28 mouse cellular contexts compared by ENCODE assay signal in genomic region chr2:52518740-52519139, GRCm38 (mm10).
A peak's percentile ranks its signal among the peaks of the same experiment; 100 is the strongest.
DNase-seq lines count a peak whose midpoint lies in the region; ATAC-seq lines count a peak whose summit lies in the region.
"Had no signal": no experiment of that assay in that cellular context is flagged by ENCODE, and none has a peak within 500 bp of the region (broad histone marks: within the 10 kb centered on the region; RNA-seq: fewer than 3 reads in every experiment).

No protein-coding gene starts in this region.

- no peaks in the 10 kb centered on the region for H3K9me3 ChIP-seq in heart, embryonic 12.5 days (replicated peaks)
- H3K9me3 ChIP-seq: heart, embryonic 15.5 days; hindbrain, embryonic 13.5 days; limb, embryonic 13.5 days; liver, embryonic 13.5 days; neural tube, embryonic 15.5 days; stomach, embryonic 15.5 days had no signal

- ATAC-seq in frontal cortex, adult (ENCODE audit: low TSS enrichment) = 0 out of 2 replicates have a peak, but pooled peaks have one; percentile 6
- ATAC-seq in heart, embryonic 12.5 days (ENCODE audit: insufficient number of reproducible peaks, low FRiP score) = no peak
- ATAC-seq: CD4-positive, CD25-positive, alpha-beta regulatory T cell, adult 4 months; forebrain, embryonic 16.5 days; intestine, embryonic 16.5 days; lung, postnatal 0 days had no signal

- H3K27me3 ChIP-seq in heart, embryonic 12.5 days (replicated peaks) = 0 out of 2 replicates have a peak, but pooled peaks cover 4% of the 10 kb centered on the region
- H3K27me3 ChIP-seq: heart, embryonic 15.5 days; hindbrain, embryonic 13.5 days; limb, embryonic 13.5 days; neural tube, embryonic 15.5 days; stomach, embryonic 15.5 days had no signal

- no peak overlapping the region for H3K4me3 ChIP-seq in heart, embryonic 12.5 days
- H3K4me3 ChIP-seq: erythroblast, embryonic 14.5 days; heart, embryonic 15.5 days; hindbrain, embryonic 13.5 days; limb, embryonic 13.5 days; liver, embryonic 13.5 days; neural tube, embryonic 15.5 days; stomach, embryonic 15.5 days had no signal

- no peak overlapping the region for H3K27ac ChIP-seq in heart, embryonic 12.5 days (ENCODE audit: poor library complexity, severe bottlenecking)
- H3K27ac ChIP-seq: heart, embryonic 15.5 days; hindbrain, embryonic 13.5 days; kidney, postnatal 0 days; limb, embryonic 13.5 days; liver, embryonic 13.5 days; macrophage; neural tube, embryonic 15.5 days; stomach, embryonic 15.5 days had no signal

- 71% methylated on average over 4 of the region's 4 CpGs for WGBS in heart, embryonic 12.5 days

- H3K36me3 ChIP-seq in heart, embryonic 12.5 days = no peaks in the 10 kb centered on the region
- H3K36me3 ChIP-seq: heart, embryonic 15.5 days; hindbrain, embryonic 13.5 days; limb, embryonic 13.5 days; liver, embryonic 13.5 days; neural tube, embryonic 15.5 days; stomach, embryonic 15.5 days had no signal

- no peak overlapping the region for H3K4me2 ChIP-seq in heart, embryonic 12.5 days
- H3K4me2 ChIP-seq: heart, embryonic 15.5 days; hindbrain, embryonic 13.5 days; limb, embryonic 13.5 days; liver, embryonic 13.5 days; neural tube, embryonic 15.5 days; stomach, embryonic 15.5 days had no signal

- no peak overlapping the region for H3K9ac ChIP-seq in heart, embryonic 12.5 days
- H3K9ac ChIP-seq: heart, embryonic 15.5 days; hindbrain, embryonic 13.5 days; limb, embryonic 13.5 days; liver, embryonic 13.5 days; neural tube, embryonic 15.5 days; stomach, embryonic 15.5 days had no signal

- DNase-seq in frontal cortex, postnatal 36 days (ENCODE audit: low spot score in 2 of 2) = no peak
- peak; percentile 75 for DNase-seq in cerebellum, adult 11-12 months
- peak; percentile 84 for DNase-seq in cerebellum, adult 9-10 months
- peak; percentile 72 to 74 for DNase-seq in cerebellum, postnatal 36 days
- no peak for DNase-seq in urinary bladder, postnatal 25 days (ENCODE audit: low spot score)
- DNase-seq: adrenal gland, adult 2 months; gastrocnemius, postnatal 10 days; kidney, adult 8-10 months; layer of hippocampus, adult 9-11 months; liver, embryonic 13.5 days; lung, adult 18-20 months; midbrain, embryonic 14.5 days; retina, postnatal 1 day; right cerebral cortex, postnatal 14 days had no signal

- no peaks in the 10 kb centered on the region for H3K4me1 ChIP-seq in heart, embryonic 12.5 days (replicated peaks)
- H3K4me1 ChIP-seq: heart, embryonic 15.5 days; hindbrain, embryonic 13.5 days; limb, embryonic 13.5 days; liver, embryonic 13.5 days; neural tube, embryonic 15.5 days; stomach, embryonic 15.5 days had no signal

Comparison
In these comparisons a context has a peak if more than half of its experiments do, and no peak if none do; other contexts are left out.
1. DNase-seq: peak in cerebellum, adult 11-12 months (single experiment), cerebellum, adult 9-10 months (single experiment) and cerebellum, postnatal 36 days (2 of 2); none in frontal cortex, postnatal 36 days (0 of 2) and urinary bladder, postnatal 25 days (single experiment).